Mouse (Mus musculus) midbrain, embryonic 11.5 days (tissue): Measurements from ENCODE around the gene Rbm18. TPM values are rescaled to one million over a fixed set of nuclear protein-coding genes. Genes with fewer than 3 reads are reported as not detected.

Source experiments
- ATAC-seq: fragments of 200-750 bp; cut with Nextera tagmentation; 2 replicates; pipeline ENCODE4 v1.8.0; 2017; ENCODE audit warnings: moderate TSS enrichment, moderate library complexity; ENCODE audit not compliant: low FRiP score
- DNase-seq: peaks from one replicate; pipeline ENCODE4 v3.0.0; 2015; ENCODE audit warnings: low spot score; ENCODE audit errors: missing footprints
- H3K27ac ChIP-seq: fragments of 300-500 bp; sonication (generic); 2 replicates; pipeline ENCODE4 v1.5.1; 2014; ENCODE audit warnings: low read depth, low read length
- H3K27me3 ChIP-seq: fragments of 300-500 bp; sonication (generic); 2 replicates; pipeline ENCODE4 v1.6.1; 2014; ENCODE audit warnings: mild to moderate bottlenecking, low read length, moderate library complexity, mixed read lengths; ENCODE audit not compliant: control insufficient read depth, insufficient read depth
- H3K36me3 ChIP-seq: fragments of 300-500 bp; sonication (generic); 2 replicates; pipeline ENCODE4 v1.6.1; 2014; ENCODE audit warnings: mild to moderate bottlenecking, low read length, moderate library complexity, mixed read lengths; ENCODE audit not compliant: control insufficient read depth, insufficient read depth
- H3K4me1 ChIP-seq: fragments of 300-500 bp; sonication (generic); 2 replicates; pipeline ENCODE4 v1.6.1; 2014; ENCODE audit warnings: low read length; ENCODE audit not compliant: control insufficient read depth, insufficient read depth
- H3K4me2 ChIP-seq: fragments of 300-500 bp; sonication (generic); 2 replicates; pipeline ENCODE4 v1.6.1; 2014; ENCODE audit warnings: mild to moderate bottlenecking, moderate library complexity
- H3K4me3 ChIP-seq: fragments of 300-500 bp; sonication (generic); 2 replicates; pipeline ENCODE4 v1.5.1; 2014; ENCODE audit warnings: low read depth, low read length
- H3K9ac ChIP-seq: fragments of 300-500 bp; sonication (generic); 2 replicates; pipeline ENCODE4 v1.6.1; 2014; ENCODE audit warnings: low read length
- H3K9me3 ChIP-seq: fragments of 300-500 bp; sonication (generic); 2 replicates; pipeline ENCODE4 v1.6.1; 2016; ENCODE audit warnings: low read length; ENCODE audit not compliant: control insufficient read depth
- WGBS: fragments of 180-500 bp; shearing (Covaris S2); extraction: QIAGEN DNeasy Blood & Tissue Kit; methylation state at CpG from one replicate; pipeline ENCODE4 v1.1.7; 2014; 5-methylcytosine and 5-hydroxymethylcytosine counted together
- polyA plus RNA-seq: library from polyadenylated mRNA; unstranded; fragments of >200 nt; fragmentation: Nextera tagmentation; extraction: Ambion mirVana; gene quantifications from 2 replicates; pipeline ENCODE4 v1.2.1, GENCODE M21; 2014

Rbm18 gene
- polyA plus RNA-seq, 1 experiment from 2014 or later = 119 TPM

GRCm38 (mm10) chr2:36126795-36127429 lies 9.7 kb downstream of the Rbm18 start:
- 92% methylated on average over 9 of the region's 9 CpGs for WGBS

GRCm38 (mm10) chr2:36112632-36113031 lies 23.9 kb downstream of the Rbm18 start:
- H3K4me1 ChIP-seq = no peaks in the 10 kb centered on the region
- peaks cover 5% of the 10 kb centered on the region; the same call in 1 of the 2 replicates for H3K36me3 ChIP-seq
- H3K27me3 ChIP-seq = peaks cover 12% of the 10 kb centered on the region
- H3K4me2 ChIP-seq = no peak overlapping the region
- no peak for ATAC-seq
- no peaks in the 10 kb centered on the region for H3K9me3 ChIP-seq
- WGBS = 85% methylated on average over 3 of the region's 3 CpGs
- no peak overlapping the region for H3K27ac ChIP-seq
- H3K9ac ChIP-seq = no peak overlapping the region
- no peak overlapping the region for H3K4me3 ChIP-seq
- no peak for DNase-seq

More at GRCm38 (mm10) chr2:36126795-36127429, 9.7 kb downstream of the Rbm18 start:
- Histone ChIP-seq H3K27me3 (no peaks in the 10 kb centered on the region), H3K4me2 (no peak overlapping the region), H3K36me3 (peaks cover 13% of the 10 kb centered on the region), H3K9me3 (no peaks in the 10 kb centered on the region), H3K4me1 (no peaks in the 10 kb centered on the region), H3K9ac (no peak overlapping the region), H3K4me3 (no peak overlapping the region), H3K27ac (no peak overlapping the region)
- ATAC-seq (no peak), DNase-seq (no peak)

- ATAC-seq = no peak
- Histone ChIP-seq H3K4me3 (no peak overlapping the region), H3K4me1 (peaks cover 18% of the 10 kb centered on the region), H3K27ac (no peak overlapping the region), H3K36me3 (no peaks in the 10 kb centered on the region), H3K4me2 (no peak overlapping the region), H3K27me3 (peaks cover 50% of the 10 kb centered on the region), H3K9me3 (no peaks in the 10 kb centered on the region), H3K9ac (no peak overlapping the region)
- no peak for DNase-seq
- 8% methylated on average over 7 of the region's 7 CpGs for WGBS
Measured at GRCm38 (mm10) chr2:36108615-36109014, 28.0 kb downstream of the Rbm18 start.

GRCm38 (mm10) chr2:36104956-36105741 lies 31.4 kb downstream of the Rbm18 start, which contains the start of gene Lhx6:
Lhx6 (minus strand) TSS chr2:36105408.
- peak; percentile 59 for ATAC-seq
- H3K4me1 ChIP-seq = peaks cover 26% of the 10 kb centered on the region
- DNase-seq = peak; percentile 92
- no peaks in the 10 kb centered on the region for H3K36me3 ChIP-seq
- peak within 1 kb of the TSS; percentile 39 for H3K4me3 ChIP-seq
- peak within 1 kb of the TSS; percentile 36 for H3K9ac ChIP-seq
- peak within 1 kb of the TSS; percentile 66 for H3K4me2 ChIP-seq
- peaks cover 84% of the 10 kb centered on the region for H3K27me3 ChIP-seq
- no peaks in the 10 kb centered on the region for H3K9me3 ChIP-seq
- WGBS = under 1% methylated on average over 58 of the region's 58 CpGs
- H3K27ac ChIP-seq = no peak within 1 kb of the TSS

GRCm38 (mm10) chr2:36104436-36104955 lies 32.1 kb downstream of the Rbm18 start:
- H3K9ac ChIP-seq = peak overlapping the region; percentile 36
- H3K4me1 ChIP-seq = peaks cover 26% of the 10 kb centered on the region
- DNase-seq = peak; percentile 97
- under 1% methylated on average over 32 of the region's 32 CpGs for WGBS
- no peak for ATAC-seq
- no peaks in the 10 kb centered on the region for H3K9me3 ChIP-seq
- H3K4me3 ChIP-seq = peak overlapping the region; percentile 39
- peak overlapping the region; percentile 66 for H3K4me2 ChIP-seq
- H3K36me3 ChIP-seq = no peaks in the 10 kb centered on the region
- H3K27ac ChIP-seq = no peak overlapping the region
- peaks cover 88% of the 10 kb centered on the region for H3K27me3 ChIP-seq

- H3K27ac ChIP-seq = no peak overlapping the region
- no peak overlapping the region for H3K9ac ChIP-seq
- peak overlapping the region; percentile 39 for H3K4me3 ChIP-seq
- peak; percentile 27; the same call in 1 of the 2 replicates for ATAC-seq
- WGBS = under 1% methylated on average over 38 of the region's 38 CpGs
- no peaks in the 10 kb centered on the region for H3K36me3 ChIP-seq
- peaks cover 91% of the 10 kb centered on the region for H3K27me3 ChIP-seq
- no peaks in the 10 kb centered on the region for H3K9me3 ChIP-seq
- peak overlapping the region; percentile 25 for H3K4me2 ChIP-seq
- DNase-seq = peak; percentile 96
- H3K4me1 ChIP-seq = peaks cover 26% of the 10 kb centered on the region
Measured at GRCm38 (mm10) chr2:36103555-36104367, 32.8 kb downstream of the Rbm18 start.

GRCm38 (mm10) chr2:36103069-36103554 lies 33.5 kb downstream of the Rbm18 start:
- DNase-seq (no peak), ATAC-seq (no peak)
- H3K4me2 ChIP-seq = no peak overlapping the region
- 2% methylated on average over 21 of the region's 21 CpGs for WGBS
- H3K9me3 ChIP-seq = no peaks in the 10 kb centered on the region
- H3K4me3 ChIP-seq = 0 out of 2 replicates have a peak overlapping the region, but pooled peaks have one; percentile 0
- H3K36me3 ChIP-seq = no peaks in the 10 kb centered on the region
- peaks cover 97% of the 10 kb centered on the region for H3K27me3 ChIP-seq
- no peak overlapping the region for H3K9ac ChIP-seq
- peaks cover 26% of the 10 kb centered on the region for H3K4me1 ChIP-seq
- H3K27ac ChIP-seq = no peak overlapping the region

- no peak overlapping the region for H3K27ac ChIP-seq
- DNase-seq (peak; percentile 95), ATAC-seq (0 out of 2 replicates have a peak, but pooled peaks have one; percentile 22)
- no peaks in the 10 kb centered on the region for H3K9me3 ChIP-seq
- 0 out of 2 replicates have a peak overlapping the region, but pooled peaks have one; percentile 0 for H3K4me3 ChIP-seq
- H3K36me3 ChIP-seq = no peaks in the 10 kb centered on the region
- peaks cover 26% of the 10 kb centered on the region for H3K4me1 ChIP-seq
- no peak overlapping the region for H3K4me2 ChIP-seq
- no peak overlapping the region for H3K9ac ChIP-seq
- WGBS = 2% methylated on average over 21 of the region's 21 CpGs
- peaks cover 97% of the 10 kb centered on the region for H3K27me3 ChIP-seq
Measured at GRCm38 (mm10) chr2:36102559-36102946, 34.0 kb downstream of the Rbm18 start.
